Mouse (Mus musculus) cerebellum, adult 2 months (tissue): ENCODE measurements around the gene Sept14.

Source experiments
- CTCF ChIP-seq: fragments of 200-500 bp; IDR thresholded peaks from 2 replicates; pipeline ENCODE4 v1.5.1; 2011; ENCODE audit warnings: low read depth, mild to moderate bottlenecking, control low read depth, low read length, moderate library complexity, borderline replicate concordance; ENCODE audit not compliant: insufficient read depth
- POLR2A ChIP-seq: fragments of 200-500 bp; IDR thresholded peaks from 2 replicates; pipeline ENCODE4 v1.6.1; 2011; ENCODE audit warnings: low read length, control low read depth, borderline replicate concordance; ENCODE audit not compliant: insufficient read depth

GRCm38 (mm10) chr5:129729286-129729685, 21.0 kb upstream of the Sept14 start:
- no peak for TF ChIP-seq POLR2A
- no peak for TF ChIP-seq CTCF
